Mouse (Mus musculus) forebrain, embryonic 13.5 days (tissue): ENCODE results near the gene Panx1. TPM values are rescaled to one million over a fixed set of nuclear protein-coding genes. Genes with fewer than 3 reads are reported as not detected.
A peak's percentile ranks its signal among the peaks of the same experiment; 100 is the strongest.

Experiments used
- ATAC-seq: fragments of 200-750 bp; cut with Nextera tagmentation; 2 replicates; pipeline ENCODE4 v1.8.0; 2017
- H3K27ac ChIP-seq: fragments of 300-500 bp; sonication (generic); 2 replicates; pipeline ENCODE4 v1.5.1; 2015; ENCODE audit warnings: inconsistent platforms, mild to moderate bottlenecking, moderate library complexity
- H3K27me3 ChIP-seq: fragments of 300-500 bp; sonication (generic); 2 replicates; pipeline ENCODE4 v1.6.1; 2015; ENCODE audit warnings: mild to moderate bottlenecking, inconsistent platforms
- H3K36me3 ChIP-seq: fragments of 300-500 bp; sonication (generic); 2 replicates; pipeline ENCODE4 v1.6.1; 2015; ENCODE audit warnings: mild to moderate bottlenecking, inconsistent platforms; ENCODE audit not compliant: poor library complexity, severe bottlenecking
- H3K4me1 ChIP-seq: fragments of 300-500 bp; sonication (generic); 2 replicates; pipeline ENCODE4 v1.6.1; 2015; ENCODE audit warnings: inconsistent platforms
- H3K4me2 ChIP-seq: fragments of 300-500 bp; sonication (generic); 2 replicates; pipeline ENCODE4 v1.6.1; 2015; ENCODE audit warnings: inconsistent platforms, mild to moderate bottlenecking, moderate library complexity
- H3K4me3 ChIP-seq: fragments of 300-500 bp; sonication (generic); 2 replicates; pipeline ENCODE4 v1.5.1; 2015; ENCODE audit warnings: mild to moderate bottlenecking, inconsistent platforms
- H3K9ac ChIP-seq: fragments of 300-500 bp; sonication (generic); 2 replicates; pipeline ENCODE4 v1.6.1; 2015; ENCODE audit warnings: mild to moderate bottlenecking, inconsistent platforms
- H3K9me3 ChIP-seq: fragments of 300-500 bp; sonication (generic); replicated peaks from 2 replicates; pipeline ENCODE4 v1.6.1; 2016; ENCODE audit warnings: inconsistent platforms
- WGBS: fragments of 180-500 bp; shearing (Covaris S2); methylation state at CpG from one replicate; pipeline ENCODE4 v1.1.7; 2015; 5-methylcytosine and 5-hydroxymethylcytosine counted together
- polyA plus RNA-seq: library from polyadenylated mRNA; unstranded; fragments of >200 nt; fragmentation: Nextera tagmentation; extraction: Ambion mirVana; gene quantifications from 2 replicates; pipeline ENCODE4 v1.2.1, GENCODE M21; 2015

Gene Panx1
- 94.1 and 101 TPM in 2 replicates for polyA plus RNA-seq

DNA sequence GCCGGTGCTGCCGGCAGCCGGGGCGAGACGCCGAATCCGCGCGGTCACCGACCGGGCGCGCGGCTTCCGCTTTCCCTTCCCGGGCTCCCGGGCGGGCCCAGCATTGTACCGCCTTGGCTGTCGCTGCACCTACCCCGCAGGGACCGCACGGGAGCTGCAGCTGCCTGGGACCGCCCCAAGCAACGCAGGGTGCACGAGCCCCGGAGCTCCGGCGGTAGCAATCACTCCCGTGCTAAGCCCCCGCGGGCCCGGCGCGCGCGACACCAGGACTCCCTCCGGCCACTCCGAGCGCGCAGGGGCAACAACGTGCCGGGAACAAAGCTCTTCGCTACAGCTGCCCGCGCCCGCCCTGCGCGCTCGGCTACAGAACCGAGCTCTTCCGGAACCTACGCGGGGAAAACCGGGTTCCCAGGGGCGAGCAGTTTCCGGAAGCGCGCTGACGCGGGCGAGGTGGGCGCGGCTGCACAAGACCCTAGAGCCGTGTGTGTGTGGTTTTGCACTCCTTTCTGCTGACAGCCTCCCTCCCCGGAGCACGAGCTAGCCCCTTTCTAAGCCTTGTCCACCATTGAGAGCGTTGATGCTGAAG, at the start of gene Panx1:
Gene Panx1 (minus strand): TSS at position 395 of the 586 bp plus-strand sequence.
- Histone ChIP-seq H3K9ac (peak within 1 kb of the TSS; percentile 92), H3K9me3 (no peaks in the 10 kb centered on the region), H3K27ac (peak within 1 kb of the TSS; percentile 96), H3K4me3 (peak within 1 kb of the TSS; percentile 71), H3K4me2 (peak within 1 kb of the TSS; percentile 72), H3K27me3 (no peaks in the 10 kb centered on the region), H3K36me3 (peaks cover 8% of the 10 kb centered on the region), H3K4me1 (peaks cover 41% of the 10 kb centered on the region)
- under 1% methylated on average over 64 of the region's 68 CpGs for WGBS
- peak; percentile 95 for ATAC-seq

DNA sequence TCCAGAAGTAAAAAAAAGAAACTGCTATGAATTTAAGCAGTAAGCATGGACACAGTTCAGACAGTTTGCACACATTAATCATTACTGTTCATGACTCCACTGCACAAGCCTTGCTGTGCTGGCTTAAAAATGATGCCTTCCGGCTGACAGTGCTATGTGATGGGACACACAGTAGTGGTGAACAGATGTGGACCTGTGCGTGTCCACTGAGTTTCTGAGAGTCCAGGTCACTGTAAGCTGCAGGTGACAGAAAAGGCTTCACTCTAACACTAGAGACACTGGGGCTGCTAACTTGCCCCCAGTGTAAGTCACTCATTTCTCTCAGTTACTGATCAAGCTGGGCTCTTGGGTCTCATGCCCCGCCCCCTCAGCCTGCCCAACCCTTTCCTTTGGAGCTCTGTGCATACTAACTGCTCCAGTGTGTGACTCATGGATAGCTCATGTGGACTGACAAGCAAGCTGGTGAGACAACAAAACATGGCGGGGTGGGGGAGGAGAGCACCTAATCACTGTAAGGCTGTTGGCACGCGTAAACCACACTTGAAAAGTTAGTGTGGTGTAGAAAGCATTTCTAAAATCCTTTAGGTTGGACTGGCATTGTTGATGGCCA, 23.5 kb upstream of the Panx1 start:
- 81% methylated on average over 6 of the region's 6 CpGs for WGBS
- H3K9me3 ChIP-seq: no peaks in the 10 kb centered on the region
- no peak overlapping the region for H3K4me2 ChIP-seq
- no peak overlapping the region for H3K4me3 ChIP-seq
- H3K4me1 ChIP-seq: no peaks in the 10 kb centered on the region
- no peaks in the 10 kb centered on the region for H3K36me3 ChIP-seq
- no peak overlapping the region for H3K27ac ChIP-seq
- no peak for ATAC-seq
- H3K27me3 ChIP-seq: no peaks in the 10 kb centered on the region
- no peak overlapping the region for H3K9ac ChIP-seq

DNA sequence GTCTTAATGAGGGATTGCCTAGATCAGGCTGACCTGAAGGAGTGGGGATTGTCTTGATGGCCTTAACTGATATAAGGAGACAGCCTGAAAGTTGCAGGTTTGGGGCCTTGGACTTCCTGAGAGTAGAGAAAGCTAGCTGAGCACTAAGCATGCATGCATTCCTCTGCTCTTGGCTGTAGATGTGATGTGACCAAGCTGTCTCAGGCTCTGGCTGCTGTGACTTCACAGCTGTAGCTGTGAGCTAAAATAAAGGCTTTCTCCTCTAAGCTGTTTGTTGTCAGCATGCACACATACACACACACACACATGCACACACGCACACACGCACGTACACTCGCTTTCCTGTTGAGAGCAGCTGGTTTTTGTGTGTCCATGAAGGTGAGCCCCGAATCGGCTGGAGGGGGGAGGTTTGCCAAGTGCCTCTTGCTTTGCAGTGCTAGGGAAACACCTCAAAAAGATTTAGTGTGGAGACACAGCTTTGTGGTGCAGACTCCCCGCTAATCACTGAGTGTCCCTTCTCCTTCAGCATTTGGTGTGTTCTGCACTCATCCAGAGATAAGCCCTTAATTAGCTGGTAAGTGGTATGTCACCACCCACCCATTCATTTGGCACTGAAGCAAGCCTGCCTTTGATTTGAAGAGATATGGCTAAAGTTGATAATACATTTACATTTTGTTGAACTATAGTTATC, 22.9 kb upstream of the Panx1 start:
- Histone ChIP-seq H3K9me3 (no peaks in the 10 kb centered on the region), H3K36me3 (no peaks in the 10 kb centered on the region), H3K4me1 (no peaks in the 10 kb centered on the region), H3K4me2 (no peak overlapping the region), H3K27me3 (no peaks in the 10 kb centered on the region), H3K4me3 (no peak overlapping the region), H3K9ac (no peak overlapping the region), H3K27ac (no peak overlapping the region)
- no peak for ATAC-seq
- WGBS: 73% methylated on average over 7 of the region's 7 CpGs

DNA sequence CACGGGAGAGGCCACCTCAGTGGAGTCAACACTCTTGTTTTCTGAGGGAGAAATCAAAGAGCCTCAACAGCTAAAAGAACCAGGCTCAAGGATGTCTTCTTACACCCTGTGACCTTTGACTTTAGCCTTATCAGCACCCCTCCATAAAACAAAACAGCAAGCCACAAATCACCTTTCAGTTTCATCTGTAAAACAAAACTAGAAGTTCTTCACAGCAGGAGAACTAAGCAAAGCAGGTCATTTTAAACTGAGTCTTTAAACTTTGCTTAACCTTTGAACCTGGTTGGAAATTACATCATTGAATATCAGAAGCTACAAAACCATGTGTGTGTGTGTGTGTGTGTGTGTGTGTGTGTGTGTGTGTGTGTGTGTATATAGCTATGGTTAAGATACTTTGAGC, 18.9 kb upstream of the Panx1 start:
- 19% methylated on average over 1 of the region's 1 CpGs for WGBS
- Histone ChIP-seq H3K27me3 (no peaks in the 10 kb centered on the region), H3K9ac (no peak overlapping the region), H3K27ac (no peak overlapping the region), H3K9me3 (no peaks in the 10 kb centered on the region), H3K4me3 (no peak overlapping the region), H3K36me3 (no peaks in the 10 kb centered on the region), H3K4me1 (no peaks in the 10 kb centered on the region), H3K4me2 (no peak overlapping the region)
- ATAC-seq: no peak

DNA sequence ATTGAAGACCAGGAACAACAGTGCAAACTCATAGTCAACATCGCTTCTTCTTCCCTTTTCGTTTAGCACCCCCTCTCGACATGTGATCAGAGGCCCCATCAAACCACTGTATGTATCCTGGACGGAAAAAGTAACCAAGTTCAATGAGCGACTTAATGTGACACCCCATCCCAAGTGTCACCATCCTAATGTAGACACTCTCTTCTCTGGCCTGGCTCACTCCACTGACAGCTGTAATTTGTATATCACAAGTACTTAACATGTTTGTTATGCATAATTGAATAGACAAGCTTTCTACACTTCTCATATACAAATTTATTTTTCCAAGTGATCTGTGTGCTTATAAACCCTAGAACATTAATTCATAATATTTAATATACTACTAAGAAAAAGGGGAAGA, 15.6 kb upstream of the Panx1 start:
- Histone ChIP-seq H3K9ac (no peak overlapping the region), H3K9me3 (no peaks in the 10 kb centered on the region), H3K27ac (no peak overlapping the region), H3K4me3 (no peak overlapping the region), H3K4me1 (no peaks in the 10 kb centered on the region), H3K4me2 (no peak overlapping the region), H3K36me3 (no peaks in the 10 kb centered on the region), H3K27me3 (no peaks in the 10 kb centered on the region)
- 89% methylated on average over 5 of the region's 5 CpGs for WGBS
- ATAC-seq: no peak

DNA sequence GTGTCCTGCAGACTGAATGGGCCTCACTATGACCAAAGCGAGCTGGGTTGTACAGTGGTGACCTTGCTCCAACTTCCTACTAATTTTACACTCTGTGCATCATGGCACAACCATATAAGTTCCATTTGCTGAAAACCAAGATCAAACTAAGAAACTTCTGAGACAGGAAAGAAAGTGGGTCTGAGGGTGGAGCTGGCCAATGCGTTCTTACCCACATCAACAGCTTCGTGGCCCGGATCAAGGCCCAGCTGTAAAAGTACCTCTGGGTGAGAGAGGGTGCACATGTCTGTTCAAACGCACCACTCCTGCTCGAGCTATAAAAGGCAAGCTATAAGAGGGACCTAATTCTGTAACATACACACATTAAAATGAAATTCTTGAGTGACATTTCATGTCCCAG, 14.7 kb upstream of the Panx1 start:
- Histone ChIP-seq H3K4me3 (no peak overlapping the region), H3K36me3 (no peaks in the 10 kb centered on the region), H3K27ac (no peak overlapping the region), H3K4me1 (no peaks in the 10 kb centered on the region), H3K9ac (no peak overlapping the region), H3K27me3 (no peaks in the 10 kb centered on the region), H3K9me3 (no peaks in the 10 kb centered on the region), H3K4me2 (no peak overlapping the region)
- WGBS: 85% methylated on average over 6 of the region's 6 CpGs
- no peak for ATAC-seq

DNA sequence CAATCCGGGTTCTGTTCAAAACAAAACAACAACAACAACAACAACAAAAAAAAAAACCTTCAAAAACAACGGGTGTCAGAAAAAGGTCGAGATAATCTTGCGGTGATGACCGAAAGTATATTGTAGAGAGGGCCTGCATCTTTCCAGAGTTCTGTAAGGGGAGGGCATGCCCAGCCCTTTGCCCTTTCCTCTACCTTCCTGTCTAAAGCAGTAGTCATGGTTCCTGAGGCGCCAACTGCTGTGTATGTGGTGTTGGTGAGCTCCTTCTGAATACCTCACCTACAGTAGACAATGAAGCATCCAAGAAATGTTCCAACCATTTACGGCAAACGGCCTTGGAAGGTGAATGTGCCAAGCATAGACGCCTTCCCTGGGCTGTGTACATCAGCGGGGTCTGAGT, 462 bp upstream of the Panx1 start:
- Histone ChIP-seq H3K27me3 (no peaks in the 10 kb centered on the region), H3K4me2 (peak overlapping the region; percentile 72), H3K27ac (peak overlapping the region; percentile 96), H3K9me3 (no peaks in the 10 kb centered on the region), H3K9ac (peak overlapping the region; percentile 92), H3K4me3 (peak overlapping the region; percentile 71), H3K4me1 (peaks cover 38% of the 10 kb centered on the region), H3K36me3 (peaks cover 5% of the 10 kb centered on the region)
- peak; percentile 16; the same call in 1 of the 2 replicates for ATAC-seq
- 41% methylated on average over 10 of the region's 10 CpGs for WGBS

DNA sequence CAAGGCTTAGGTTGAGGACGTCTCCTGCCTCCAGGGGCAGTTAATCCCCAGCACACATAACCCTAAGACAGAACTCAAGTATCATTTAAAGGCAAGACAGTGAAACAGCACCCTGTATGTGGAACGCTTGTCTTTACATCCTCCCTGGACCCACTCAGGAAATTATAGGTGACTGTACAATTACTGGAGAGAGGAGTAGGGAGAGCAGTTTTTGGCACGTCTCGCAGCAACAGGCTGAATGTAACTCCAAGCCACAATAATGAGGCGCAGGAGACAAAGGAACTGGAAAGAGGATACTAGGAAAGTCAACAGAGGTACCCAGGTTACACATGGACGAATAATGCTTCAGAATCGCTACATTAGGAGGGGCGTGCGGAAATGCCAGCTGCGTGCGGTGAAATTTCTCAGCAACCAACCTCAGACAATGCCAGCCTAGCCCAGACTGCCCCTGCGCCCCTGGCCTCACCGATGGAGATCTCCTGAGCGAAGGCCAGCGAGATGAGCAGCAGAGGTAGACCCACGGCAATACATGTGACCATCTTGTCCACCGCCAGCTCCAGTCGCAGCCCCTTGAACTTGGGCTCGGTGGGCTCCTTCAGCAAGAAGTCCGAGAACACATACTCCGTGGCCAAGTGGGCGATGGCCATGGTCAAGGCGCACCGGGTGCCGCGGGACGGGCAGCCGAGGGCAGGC, 741 bp downstream of the Panx1 start:
- Histone ChIP-seq H3K4me1 (peaks cover 41% of the 10 kb centered on the region), H3K27me3 (no peaks in the 10 kb centered on the region), H3K36me3 (peaks cover 8% of the 10 kb centered on the region), H3K4me3 (peak overlapping the region; percentile 71), H3K9ac (peak overlapping the region; percentile 92), H3K9me3 (no peaks in the 10 kb centered on the region), H3K27ac (peak overlapping the region; percentile 96), H3K4me2 (peak overlapping the region; percentile 72)
- WGBS: under 1% methylated on average over 28 of the region's 28 CpGs
- peak; percentile 45 for ATAC-seq

DNA sequence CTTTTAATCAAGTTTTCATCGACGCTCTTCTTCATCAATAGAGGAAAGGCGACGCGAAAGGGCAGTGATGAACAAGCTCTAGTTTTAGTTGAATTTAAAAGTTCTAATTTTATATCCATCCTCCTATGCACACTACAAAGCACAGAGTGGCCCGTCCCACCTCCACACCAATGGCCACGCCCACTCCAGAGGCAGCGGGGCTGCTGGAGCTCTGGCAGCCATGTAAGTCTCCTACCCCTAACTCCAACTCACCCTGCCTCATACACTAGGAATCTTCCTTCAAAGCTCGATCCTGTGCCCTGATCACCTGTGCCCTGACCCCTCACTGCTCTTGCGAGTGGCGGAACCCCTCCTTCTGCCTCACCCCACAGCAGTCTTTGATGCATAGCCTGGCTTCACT, 3.7 kb downstream of the Panx1 start:
- Histone ChIP-seq H3K4me3 (no peak overlapping the region), H3K9me3 (0 out of 2 replicates have a peak, but pooled peaks cover 4% of the 10 kb centered on the region), H3K9ac (no peak overlapping the region), H3K4me2 (no peak overlapping the region), H3K27ac (no peak overlapping the region), H3K4me1 (peaks cover 53% of the 10 kb centered on the region), H3K36me3 (peaks cover 8% of the 10 kb centered on the region), H3K27me3 (no peaks in the 10 kb centered on the region)
- ATAC-seq: no peak
- WGBS: 91% methylated on average over 11 of the region's 11 CpGs

DNA sequence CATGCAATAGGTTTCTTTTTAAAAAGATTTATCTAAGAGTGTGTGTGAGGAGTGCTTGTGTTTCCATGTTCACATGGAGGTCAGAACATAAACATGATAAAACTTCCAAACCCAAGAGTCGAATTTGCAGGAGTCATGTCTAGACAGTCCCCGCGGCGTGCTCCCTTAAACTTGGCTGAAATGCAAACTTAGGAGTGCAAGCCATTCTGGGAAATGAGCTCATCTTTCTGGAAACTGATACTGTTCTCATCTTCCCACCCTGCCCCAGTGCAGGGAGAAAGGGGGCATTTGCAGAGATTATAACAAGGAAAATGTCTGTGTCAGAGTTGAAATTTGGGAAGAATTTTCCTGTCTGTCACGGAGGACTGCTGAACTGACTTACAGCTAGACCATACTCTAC, 5.4 kb downstream of the Panx1 start:
- no peak for ATAC-seq
- Histone ChIP-seq H3K27me3 (no peaks in the 10 kb centered on the region), H3K4me2 (no peak overlapping the region), H3K4me1 (peaks cover 45% of the 10 kb centered on the region), H3K9ac (no peak overlapping the region), H3K4me3 (no peak overlapping the region), H3K27ac (no peak overlapping the region), H3K36me3 (peaks cover 8% of the 10 kb centered on the region), H3K9me3 (0 out of 2 replicates have a peak, but pooled peaks cover 4% of the 10 kb centered on the region)
- WGBS: 95% methylated on average over 5 of the region's 5 CpGs

DNA sequence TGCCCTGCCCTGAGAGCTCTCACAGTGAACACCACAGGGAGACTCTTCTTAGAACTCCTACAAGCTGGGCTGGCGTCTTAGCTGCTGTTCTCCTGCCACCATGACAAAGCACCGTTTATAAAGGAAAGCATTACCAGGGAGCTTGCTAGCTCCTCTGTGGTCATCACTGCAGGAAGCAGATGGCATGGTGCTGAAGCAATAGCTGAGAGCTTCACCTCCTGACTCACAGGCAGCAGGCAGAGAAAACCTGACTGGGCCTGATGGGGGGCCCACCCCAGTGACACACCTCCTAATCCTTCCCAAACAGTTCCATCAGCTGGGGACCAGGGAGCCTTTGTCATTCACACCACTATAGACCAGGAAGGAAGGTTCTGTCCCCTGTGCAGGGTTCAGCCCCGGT, 7.6 kb downstream of the Panx1 start:
- Histone ChIP-seq H3K27ac (no peak overlapping the region), H3K27me3 (no peaks in the 10 kb centered on the region), H3K4me2 (no peak overlapping the region), H3K36me3 (peaks cover 8% of the 10 kb centered on the region), H3K9me3 (0 out of 2 replicates have a peak, but pooled peaks cover 4% of the 10 kb centered on the region), H3K9ac (no peak overlapping the region), H3K4me1 (peaks cover 28% of the 10 kb centered on the region), H3K4me3 (no peak overlapping the region)
- 45% methylated on average over 3 of the region's 3 CpGs for WGBS
- no peak for ATAC-seq

DNA sequence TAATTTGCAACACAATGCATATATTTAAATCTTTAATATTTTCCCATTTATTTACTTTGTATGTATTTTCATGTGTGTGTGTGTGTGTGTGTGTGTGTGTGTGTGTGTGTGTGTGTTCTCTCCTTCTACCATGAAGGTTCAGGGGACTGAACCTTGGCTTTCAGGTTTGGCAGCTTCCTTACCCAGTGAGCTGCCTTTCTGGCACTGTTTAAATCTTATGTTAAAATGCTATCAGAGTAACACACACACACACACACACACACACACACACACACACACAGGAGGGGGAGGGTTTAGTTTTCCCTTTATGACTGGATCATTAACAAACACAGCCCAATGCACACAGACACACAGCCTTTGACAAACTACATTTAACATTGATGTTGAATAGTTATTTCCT, 8.0 kb downstream of the Panx1 start:
- H3K9ac ChIP-seq: no peak overlapping the region
- H3K4me1 ChIP-seq: peaks cover 23% of the 10 kb centered on the region
- no peak overlapping the region for H3K27ac ChIP-seq
- ATAC-seq: no peak
- H3K27me3 ChIP-seq: no peaks in the 10 kb centered on the region
- no peak overlapping the region for H3K4me2 ChIP-seq
- peaks cover 8% of the 10 kb centered on the region for H3K36me3 ChIP-seq
- no peak overlapping the region for H3K4me3 ChIP-seq
- 0 out of 2 replicates have a peak, but pooled peaks cover 4% of the 10 kb centered on the region for H3K9me3 ChIP-seq
